Mouse (Mus musculus) G1E (cell line): Measurements from ENCODE around the gene Lrig1. TPM values are rescaled to one million over a fixed set of nuclear protein-coding genes. Genes with fewer than 3 reads are reported as not detected.

Experiments
- ATAC-seq: 2 replicates; pipeline ENCODE4 v1.8.0; 2016; ENCODE audit warnings: mild to moderate bottlenecking; ENCODE audit not compliant: insufficient number of reproducible peaks, poor library complexity, low FRiP score, severe bottlenecking; ENCODE audit errors: extremely low read depth
- DNase-seq: peaks from one replicate; pipeline ENCODE4 v3.0.0; 2012; ENCODE audit warnings: low spot score
- H3K27me3 ChIP-seq: 2 replicates; pipeline ENCODE4 v1.6.1; 2012; ENCODE audit warnings: mild to moderate bottlenecking, low read length, inconsistent platforms; ENCODE audit not compliant: insufficient read depth
- H3K36me3 ChIP-seq: replicated peaks from 2 replicates; pipeline ENCODE3; 2012; ENCODE audit warnings: mild to moderate bottlenecking, inconsistent platforms
- H3K4me1 ChIP-seq: 2 replicates; pipeline ENCODE4 v1.6.1; 2012; ENCODE audit warnings: low read depth, low read length, inconsistent platforms, mixed read lengths; ENCODE audit not compliant: insufficient read depth
- H3K4me3 ChIP-seq: 2 replicates; pipeline ENCODE4 v1.5.1; 2012; ENCODE audit warnings: low read depth, mild to moderate bottlenecking, inconsistent platforms, low read length, moderate library complexity, mixed read lengths
- H3K9me3 ChIP-seq: replicated peaks from 2 replicates; pipeline ENCODE4 v1.6.1; 2012; ENCODE audit warnings: inconsistent platforms
- CTCF ChIP-seq: IDR thresholded peaks from 2 replicates; pipeline ENCODE4 v1.5.1; 2012; ENCODE audit warnings: low read depth, low read length, inconsistent platforms, mixed read lengths
- GATA1 ChIP-seq: IDR thresholded peaks from 2 replicates; pipeline ENCODE4 v1.6.1; 2012; ENCODE audit warnings: borderline replicate concordance, low read length, inconsistent platforms, mixed read lengths
- GATA2 ChIP-seq: IDR thresholded peaks from 2 replicates; pipeline ENCODE4 v1.6.1; 2012; ENCODE audit warnings: low read depth, low read length, inconsistent platforms, borderline replicate concordance
- POLR2AphosphoS5 ChIP-seq: IDR thresholded peaks from 2 replicates; pipeline ENCODE4 v1.6.1; 2012; ENCODE audit warnings: low read depth, low read length, inconsistent platforms; ENCODE audit not compliant: insufficient replicate concordance
- TAL1 ChIP-seq: conservative IDR thresholded peaks from 2 replicates; pipeline ENCODE4 v1.6.1; 2012; ENCODE audit warnings: low read depth, low read length, inconsistent platforms, mixed read lengths
- polyA plus RNA-seq: library from polyadenylated mRNA; stranded (reverse); fragments of >175 nt; gene quantifications from 2 replicates; pipeline ENCODE4 v1.2.3, GENCODE M21; 2012
- total RNA-seq, 2 experiments: library from RNA; stranded (forward) in 1 of 2; stranded (reverse) in 1 of 2; fragments of 200-1000 nt in 1 of 2; fragments of >200 nt in 1 of 2; fragmentation: Nextera tagmentation in 1 of 2; gene quantifications; 2 replicates each; pipeline ENCODE4 v1.2.3; 2014 to 2017

The Lrig1 gene
- total and polyA plus RNA-seq, 3 experiments: 7.0 to 23.6 (median 9.7) TPM

GRCm38 (mm10) chr6:94664000-94664399 is 36.0 kb downstream of the Lrig1 start:
- peaks cover 19% of the 10 kb centered on the region for H3K27me3 ChIP-seq
- no peak overlapping the region for H3K4me3 ChIP-seq
- peaks cover 29% of the 10 kb centered on the region for H3K4me1 ChIP-seq
- ATAC-seq: no peak
- TF ChIP-seq GATA1: no peak
- TF ChIP-seq CTCF: no peak
- TF ChIP-seq POLR2AphosphoS5: no peak
- TF ChIP-seq TAL1: no peak
- no peak for TF ChIP-seq GATA2
- peaks cover 43% of the 10 kb centered on the region for H3K36me3 ChIP-seq
- H3K9me3 ChIP-seq: no peaks in the 10 kb centered on the region
- no peak for DNase-seq

GRCm38 (mm10) chr6:94661923-94662322 is 38.0 kb downstream of the Lrig1 start:
- Histone ChIP-seq H3K27me3 (peaks cover 24% of the 10 kb centered on the region; the same call in 1 of the 2 replicates), H3K4me1 (peaks cover 28% of the 10 kb centered on the region), H3K36me3 (peaks cover 59% of the 10 kb centered on the region), H3K4me3 (no peak overlapping the region), H3K9me3 (no peaks in the 10 kb centered on the region)
- no peak for TF ChIP-seq TAL1
- no peak for TF ChIP-seq GATA1
- TF ChIP-seq CTCF: no peak
- no peak for TF ChIP-seq POLR2AphosphoS5
- TF ChIP-seq GATA2: no peak
- DNase-seq: no peak
- no peak for ATAC-seq

GRCm38 (mm10) chr6:94661321-94661720 is 38.6 kb downstream of the Lrig1 start:
- H3K9me3 ChIP-seq: no peaks in the 10 kb centered on the region
- no peak overlapping the region for H3K4me3 ChIP-seq
- peaks cover 28% of the 10 kb centered on the region for H3K4me1 ChIP-seq
- DNase-seq (no peak), ATAC-seq (no peak)
- peaks cover 59% of the 10 kb centered on the region for H3K36me3 ChIP-seq
- peaks cover 24% of the 10 kb centered on the region; the same call in 1 of the 2 replicates for H3K27me3 ChIP-seq
- TF ChIP-seq GATA1 (no peak), GATA2 (no peak), CTCF (no peak), POLR2AphosphoS5 (no peak), TAL1 (no peak)

- Histone ChIP-seq H3K36me3 (peaks cover 65% of the 10 kb centered on the region), H3K9me3 (no peaks in the 10 kb centered on the region), H3K4me3 (no peak overlapping the region), H3K4me1 (peaks cover 29% of the 10 kb centered on the region), H3K27me3 (peaks cover 25% of the 10 kb centered on the region)
- TF ChIP-seq POLR2AphosphoS5: no peak
- no peak for TF ChIP-seq GATA1
- no peak for TF ChIP-seq GATA2
- no peak for TF ChIP-seq TAL1
- no peak for TF ChIP-seq CTCF
- ATAC-seq (no peak), DNase-seq (no peak)
Observed at GRCm38 (mm10) chr6:94659886-94660333, 40.0 kb downstream of the Lrig1 start.

GRCm38 (mm10) chr6:94658136-94658480 is 41.9 kb downstream of the Lrig1 start:
- H3K4me3 ChIP-seq: no peak overlapping the region
- no peak for TF ChIP-seq GATA1
- no peak for TF ChIP-seq POLR2AphosphoS5
- no peak for TF ChIP-seq GATA2
- no peak for TF ChIP-seq TAL1
- no peak for TF ChIP-seq CTCF

GRCm38 (mm10) chr6:94657204-94658135 is 42.5 kb downstream of the Lrig1 start:
- no peak for TF ChIP-seq TAL1
- no peak for TF ChIP-seq POLR2AphosphoS5
- TF ChIP-seq GATA2: no peak
- TF ChIP-seq CTCF: no peak
- no peak for TF ChIP-seq GATA1
- Histone ChIP-seq H3K9me3 (no peaks in the 10 kb centered on the region), H3K4me1 (peaks cover 27% of the 10 kb centered on the region), H3K4me3 (no peak overlapping the region), H3K27me3 (peaks cover 43% of the 10 kb centered on the region), H3K36me3 (peaks cover 73% of the 10 kb centered on the region)
- no peak for DNase-seq
- ATAC-seq: no peak

More at GRCm38 (mm10) chr6:94658136-94658480, 41.9 kb downstream of the Lrig1 start:
- peaks cover 71% of the 10 kb centered on the region for H3K36me3 ChIP-seq
- no peak for DNase-seq
- ATAC-seq: no peak
- H3K4me1 ChIP-seq: peaks cover 27% of the 10 kb centered on the region
- H3K27me3 ChIP-seq: peaks cover 38% of the 10 kb centered on the region
- H3K9me3 ChIP-seq: no peaks in the 10 kb centered on the region
